Mouse (Mus musculus): ENCODE results near the gene Sox2. TPM values are rescaled to one million over a fixed set of nuclear protein-coding genes. Genes with fewer than 3 reads are reported as not detected.

Gene Sox2
- polyA plus RNA-seq, 1 experiment = not detected

DNA sequence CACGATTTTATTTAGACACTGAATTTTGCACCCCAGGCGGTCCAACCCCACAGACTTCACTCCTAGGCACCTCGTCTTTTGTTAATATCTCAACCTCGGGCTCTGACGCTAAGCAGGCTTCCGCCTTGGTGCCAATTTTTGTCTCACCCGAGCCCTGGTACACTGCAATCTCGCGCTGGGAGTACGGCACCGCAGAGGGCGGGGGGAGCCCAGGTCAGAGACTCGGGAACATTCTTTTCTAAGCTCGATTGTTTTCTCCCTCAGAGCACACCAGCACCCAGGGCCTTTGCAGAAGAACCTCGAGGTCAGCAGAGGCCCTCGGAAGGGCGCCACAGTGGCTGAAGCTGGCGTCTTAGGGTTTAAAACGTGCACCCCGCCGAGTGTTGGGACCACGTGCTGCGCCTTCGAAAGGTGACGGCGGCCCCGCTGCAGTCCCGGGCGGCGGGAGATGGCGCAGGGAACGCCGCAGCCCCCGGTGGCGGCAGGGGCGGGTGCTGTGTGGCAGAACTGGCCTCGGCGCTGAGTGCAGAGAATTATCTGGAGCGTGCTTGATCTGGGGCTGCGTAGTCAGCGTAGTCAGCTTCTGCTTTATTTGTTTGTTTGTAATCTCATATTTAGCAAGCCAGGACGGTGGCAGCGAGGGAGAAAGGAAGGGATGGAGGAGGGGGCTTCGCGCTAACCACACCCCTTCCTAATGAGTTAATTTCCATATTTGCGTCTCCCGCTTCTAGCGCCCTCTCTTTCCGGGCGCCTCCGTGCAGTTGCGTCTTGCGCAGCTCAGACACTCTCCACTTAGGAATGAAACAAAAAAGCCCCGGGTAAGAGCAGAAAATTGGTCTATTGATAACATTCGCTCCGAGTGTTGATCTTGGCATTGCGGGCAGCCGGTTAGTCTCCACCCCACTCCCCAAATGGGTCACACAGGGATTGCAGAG is 13.8 kb downstream of the Sox2 start:
- Histone ChIP-seq H3K4me3 (ENCODE audit: extremely low read depth, insufficient read depth, insufficient read length) (peak overlapping the region; percentile 20), H3K27me3 (ENCODE audit: control insufficient read depth, insufficient read depth, low read length) (peaks cover 20% of the 10 kb centered on the region), H3K36me3 (ENCODE audit: control insufficient read depth, insufficient read depth, low read length) (no peaks in the 10 kb centered on the region), H3K27ac (ENCODE audit: insufficient read depth, low read length) (no peak overlapping the region), H3K4me1 (ENCODE audit: control insufficient read depth, insufficient read depth, insufficient read length) (peaks cover 5% of the 10 kb centered on the region)
- no peak for DNase-seq (ENCODE audit: low read depth in 1 of 2, low spot score in 2 of 2)
- no peak for TF ChIP-seq CTCF (IDR thresholded peaks at IDR 0.05; ENCODE audit: extremely low read depth, insufficient read depth, insufficient read length, insufficient replicate concordance)
- no peak for TF ChIP-seq POLR2A (IDR thresholded peaks at IDR 0.05; ENCODE audit: low read depth, low read length)
- WGBS = 8% methylated on average over 58 of the region's 58 CpGs

DNA sequence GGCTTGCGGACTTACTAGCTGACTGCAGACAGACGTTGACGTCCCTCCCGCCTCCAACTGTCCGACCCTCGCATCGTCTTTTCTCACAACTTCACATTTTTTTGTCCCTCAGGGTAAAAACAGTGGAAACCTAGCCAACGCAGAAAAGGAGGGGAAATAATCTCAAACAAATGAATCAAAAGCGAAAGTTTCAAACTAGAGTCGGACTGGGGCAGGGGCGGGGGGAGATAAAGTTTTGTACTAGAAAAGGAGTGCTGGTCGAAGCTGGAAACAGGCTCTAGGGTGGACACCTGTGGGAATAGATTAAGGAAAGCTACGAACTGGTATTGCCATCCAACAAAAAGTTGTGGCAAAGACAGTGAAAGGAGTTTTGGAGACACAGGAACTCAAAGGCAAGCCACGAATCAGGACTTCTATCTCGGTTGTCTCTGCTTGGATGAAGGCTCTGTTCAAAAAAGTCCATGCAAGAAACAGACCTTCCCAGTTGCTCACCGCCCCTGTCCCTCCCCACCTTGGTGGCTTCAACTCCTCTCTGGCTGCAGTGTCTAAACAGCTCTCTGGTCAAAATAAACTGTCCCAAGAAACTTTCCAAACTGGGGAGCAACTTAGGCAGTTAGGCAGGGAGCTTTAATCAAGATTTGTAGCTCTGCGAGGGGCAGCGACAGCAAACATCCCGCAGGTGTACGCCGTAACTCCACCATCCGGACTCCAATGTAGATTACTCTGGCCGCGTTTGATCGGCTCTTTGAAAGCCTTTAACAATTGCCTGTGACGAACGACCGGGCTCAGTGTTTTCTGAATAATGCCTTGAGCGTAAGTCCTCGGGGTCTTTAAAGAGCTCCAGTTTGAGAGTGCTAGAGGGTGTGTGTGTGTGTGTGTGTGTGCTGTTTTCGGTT is 14.7 kb downstream of the Sox2 start:
- Histone ChIP-seq H3K4me1 (ENCODE audit: control insufficient read depth, insufficient read depth, insufficient read length) (peaks cover 5% of the 10 kb centered on the region), H3K4me3 (ENCODE audit: extremely low read depth, insufficient read depth, insufficient read length) (peak overlapping the region; percentile 20; the same call in 1 of the 2 replicates), H3K27me3 (ENCODE audit: control insufficient read depth, insufficient read depth, low read length) (peaks cover 20% of the 10 kb centered on the region), H3K36me3 (ENCODE audit: control insufficient read depth, insufficient read depth, low read length) (no peaks in the 10 kb centered on the region), H3K27ac (ENCODE audit: insufficient read depth, low read length) (no peak overlapping the region)
- TF ChIP-seq POLR2A (IDR thresholded peaks at IDR 0.05; ENCODE audit: low read depth, low read length) (no peak), CTCF (IDR thresholded peaks at IDR 0.05; ENCODE audit: extremely low read depth, insufficient read depth, insufficient read length, insufficient replicate concordance) (no peak)
- 2% methylated on average over 31 of the region's 31 CpGs for WGBS
- DNase-seq (ENCODE audit: low read depth in 1 of 2, low spot score in 2 of 2) = no peak

DNA sequence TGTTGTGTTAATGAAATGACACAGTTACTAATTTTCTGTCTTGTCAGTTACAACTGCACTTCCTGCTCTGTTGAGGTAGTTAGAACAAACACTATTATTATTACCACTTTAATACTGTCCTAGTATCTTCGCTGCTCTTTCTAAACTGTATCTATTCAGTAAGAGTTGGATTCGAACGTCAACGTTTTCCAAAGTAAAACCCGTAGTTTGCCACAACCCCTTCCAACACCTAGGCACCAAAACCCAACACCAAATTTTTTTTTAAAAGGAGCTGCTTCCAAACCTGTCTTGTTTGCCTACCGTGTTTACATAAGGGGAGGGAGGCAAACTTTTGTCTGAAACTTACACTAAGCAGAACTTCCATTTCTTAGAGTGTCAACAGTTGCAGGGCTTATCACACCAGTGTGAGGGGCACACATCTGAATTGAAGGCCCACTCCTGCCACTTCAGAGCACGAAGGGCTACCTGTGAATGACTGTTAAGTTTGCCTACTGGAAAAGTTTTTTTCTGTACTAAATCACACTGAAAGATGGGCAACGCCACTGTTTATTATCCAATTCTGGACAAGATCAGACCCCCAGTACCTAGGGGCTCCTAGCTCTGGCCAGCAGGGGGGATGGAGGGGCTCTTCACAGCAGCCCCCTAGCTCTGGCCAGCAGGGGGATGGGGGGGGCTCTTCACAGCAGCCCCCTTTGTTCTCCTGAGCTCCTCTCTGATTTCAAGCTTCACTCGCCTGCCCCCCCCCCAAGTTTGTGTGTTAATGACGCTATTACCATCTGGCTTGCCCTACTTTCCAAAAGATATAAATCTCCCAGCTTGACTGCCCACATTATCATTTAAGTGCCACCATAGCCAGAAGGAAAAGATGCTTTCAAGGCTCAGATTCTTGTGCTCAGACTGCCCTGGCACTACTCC is 15.8 kb downstream of the Sox2 start:
- WGBS = 8% methylated on average over 10 of the region's 10 CpGs
- no peak overlapping the region for H3K27ac ChIP-seq (ENCODE audit: insufficient read depth, low read length)

DNA sequence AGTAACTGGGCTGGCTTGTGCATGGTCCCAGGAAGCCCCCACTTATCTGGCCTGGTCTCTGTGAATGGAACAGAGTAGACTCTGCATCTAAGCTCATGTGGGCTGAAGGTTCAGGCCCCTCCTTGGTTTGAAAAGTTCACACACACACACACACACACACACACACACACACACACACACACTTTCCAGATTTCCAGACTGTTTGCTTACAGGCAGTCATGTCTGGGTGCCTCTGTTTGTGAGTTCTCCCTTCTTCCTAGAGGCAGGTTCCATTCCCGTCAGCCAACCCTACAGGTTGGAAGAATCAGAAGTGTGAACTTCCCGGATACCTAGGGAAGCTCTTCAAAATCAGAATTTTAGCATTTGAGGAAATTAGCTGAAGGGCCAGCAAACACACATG is 17.0 kb downstream of the Sox2 start:
- no peaks in the 10 kb centered on the region for H3K36me3 ChIP-seq (ENCODE audit: control insufficient read depth, insufficient read depth, low read length)
- 56% methylated on average over 2 of the region's 2 CpGs for WGBS
- peaks cover 17% of the 10 kb centered on the region for H3K27me3 ChIP-seq (ENCODE audit: control insufficient read depth, insufficient read depth, low read length)
- H3K27ac ChIP-seq (ENCODE audit: insufficient read depth, low read length) = no peak overlapping the region
- TF ChIP-seq POLR2A (IDR thresholded peaks at IDR 0.05; ENCODE audit: low read depth, low read length) = no peak
- TF ChIP-seq CTCF (IDR thresholded peaks at IDR 0.05; ENCODE audit: extremely low read depth, insufficient read depth, insufficient read length, insufficient replicate concordance) = no peak
- peaks cover 5% of the 10 kb centered on the region for H3K4me1 ChIP-seq (ENCODE audit: control insufficient read depth, insufficient read depth, insufficient read length)
- DNase-seq (ENCODE audit: low read depth in 1 of 2, low spot score in 2 of 2) = no peak
- H3K4me3 ChIP-seq (ENCODE audit: extremely low read depth, insufficient read depth, insufficient read length) = no peak overlapping the region

More for the DNA sequence above, 15.8 kb downstream of the Sox2 start:
- Histone ChIP-seq H3K36me3 (ENCODE audit: control insufficient read depth, insufficient read depth, low read length) (no peaks in the 10 kb centered on the region), H3K4me1 (ENCODE audit: control insufficient read depth, insufficient read depth, insufficient read length) (peaks cover 5% of the 10 kb centered on the region), H3K4me3 (ENCODE audit: extremely low read depth, insufficient read depth, insufficient read length) (no peak overlapping the region), H3K27me3 (ENCODE audit: control insufficient read depth, insufficient read depth, low read length) (peaks cover 19% of the 10 kb centered on the region)
- TF ChIP-seq POLR2A (IDR thresholded peaks at IDR 0.05; ENCODE audit: low read depth, low read length) = no peak
- DNase-seq (ENCODE audit: low read depth in 1 of 2, low spot score in 2 of 2) = no peak

DNA sequence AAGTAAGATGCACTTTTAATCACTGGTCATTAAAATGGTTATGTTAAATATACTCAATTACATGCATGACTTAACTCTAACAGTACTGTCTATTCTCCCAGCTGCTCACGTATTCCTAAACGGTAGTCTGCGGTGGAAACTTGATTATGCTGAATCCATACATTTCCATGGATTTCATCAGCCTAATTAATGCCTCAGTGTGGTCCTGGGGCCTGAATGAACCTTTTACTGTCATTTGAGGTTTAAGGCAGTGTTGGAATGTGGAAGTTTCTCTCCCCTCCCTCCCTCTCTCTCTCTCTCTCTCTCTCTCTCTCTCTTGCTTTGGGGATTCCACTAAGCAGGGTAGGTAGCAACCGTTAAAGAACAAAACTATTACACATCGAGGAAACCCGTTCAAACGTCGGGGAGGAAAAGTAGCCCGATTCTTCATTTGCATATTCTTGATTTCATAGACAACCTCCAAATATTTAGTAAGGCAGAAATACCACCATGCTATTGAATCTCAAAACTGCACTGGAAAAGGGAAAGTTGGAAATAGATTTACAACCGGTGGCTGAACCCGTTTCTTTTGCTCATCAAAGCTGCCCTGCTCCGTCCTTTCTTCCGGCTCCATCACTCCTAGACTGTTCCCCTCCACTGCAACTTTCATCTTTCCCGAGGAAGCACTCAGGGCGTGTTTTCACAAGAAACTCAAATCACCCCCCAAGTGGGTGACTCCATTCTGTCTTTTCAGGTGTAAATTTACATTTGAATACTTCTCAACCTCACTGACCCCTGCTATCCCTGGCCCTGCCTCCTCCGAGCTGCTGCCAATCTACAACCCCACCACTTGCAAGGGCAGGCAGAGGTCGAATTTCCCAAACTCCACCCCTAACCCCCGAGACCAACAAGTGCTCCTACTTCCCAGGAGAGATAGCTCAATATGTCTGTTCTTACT is 17.9 kb downstream of the Sox2 start:
- WGBS = 8% methylated on average over 18 of the region's 18 CpGs
- no peaks in the 10 kb centered on the region for H3K36me3 ChIP-seq (ENCODE audit: control insufficient read depth, insufficient read depth, low read length)
- peaks cover 13% of the 10 kb centered on the region for H3K27me3 ChIP-seq (ENCODE audit: control insufficient read depth, insufficient read depth, low read length)
- peaks cover 5% of the 10 kb centered on the region for H3K4me1 ChIP-seq (ENCODE audit: control insufficient read depth, insufficient read depth, insufficient read length)
- no peak overlapping the region for H3K27ac ChIP-seq (ENCODE audit: insufficient read depth, low read length)
- H3K4me3 ChIP-seq (ENCODE audit: extremely low read depth, insufficient read depth, insufficient read length) = no peak overlapping the region
- DNase-seq (ENCODE audit: low read depth in 1 of 2, low spot score in 2 of 2) = no peak
- TF ChIP-seq CTCF (IDR thresholded peaks at IDR 0.05; ENCODE audit: extremely low read depth, insufficient read depth, insufficient read length, insufficient replicate concordance) (no peak), POLR2A (IDR thresholded peaks at IDR 0.05; ENCODE audit: low read depth, low read length) (no peak)
